Mouse (Mus musculus): Measurements from ENCODE around the gene Acadl. TPM values are rescaled to one million over a fixed set of nuclear protein-coding genes. Genes with fewer than 3 reads are reported as not detected.

Gene Acadl
- polyA plus RNA-seq, 1 experiment from 2014 or later, result 161 TPM

GRCm38 (mm10) chr1:66880217-66880616 is 17.1 kb upstream of the Acadl start:
- Histone ChIP-seq H3K27me3 (ENCODE audit: insufficient read depth, low read length) (no peaks in the 10 kb centered on the region), H3K27ac (ENCODE audit: low read length) (no peak overlapping the region), H3K9ac (replicated peaks; ENCODE audit: low read length) (no peak overlapping the region), H3K9me3 (ENCODE audit: low read length) (no peaks in the 10 kb centered on the region), H3K36me3 (ENCODE audit: insufficient read depth, low read length) (no peaks in the 10 kb centered on the region), H3K4me3 (ENCODE audit: low read length) (no peak overlapping the region), H3K4me1 (ENCODE audit: insufficient read depth, low read length) (no peaks in the 10 kb centered on the region), H3K4me2 (replicated peaks; ENCODE audit: low read depth, low read length) (no peak overlapping the region)
- 51% methylated on average over 2 of the region's 2 CpGs for WGBS
- ATAC-seq (ENCODE audit: low FRiP score, low TSS enrichment), result no peak

- H3K27ac ChIP-seq (ENCODE audit: low read length), result no peak overlapping the region
- H3K4me1 ChIP-seq (ENCODE audit: insufficient read depth, low read length), result no peaks in the 10 kb centered on the region
- no peak overlapping the region for H3K4me2 ChIP-seq (replicated peaks; ENCODE audit: low read depth, low read length)
- H3K27me3 ChIP-seq (ENCODE audit: insufficient read depth, low read length), result no peaks in the 10 kb centered on the region
- H3K9ac ChIP-seq (replicated peaks; ENCODE audit: low read length), result no peak overlapping the region
- no peak for ATAC-seq (ENCODE audit: low FRiP score, low TSS enrichment)
- no peaks in the 10 kb centered on the region for H3K36me3 ChIP-seq (ENCODE audit: insufficient read depth, low read length)
- H3K9me3 ChIP-seq (ENCODE audit: low read length), result no peaks in the 10 kb centered on the region
- no peak overlapping the region for H3K4me3 ChIP-seq (ENCODE audit: low read length)
- 92% methylated on average over 6 of the region's 6 CpGs for WGBS
These were observed 11.7 kb upstream of the Acadl start for GRCm38 (mm10) chr1:66874740-66875139.

GRCm38 (mm10) chr1:66871591-66871990 is 8.5 kb upstream of the Acadl start:
- H3K36me3 ChIP-seq (ENCODE audit: insufficient read depth, low read length), result no peaks in the 10 kb centered on the region
- H3K27me3 ChIP-seq (ENCODE audit: insufficient read depth, low read length), result no peaks in the 10 kb centered on the region
- H3K9ac ChIP-seq (replicated peaks; ENCODE audit: low read length), result no peak overlapping the region
- no peaks in the 10 kb centered on the region for H3K4me1 ChIP-seq (ENCODE audit: insufficient read depth, low read length)
- no peak overlapping the region for H3K4me2 ChIP-seq (replicated peaks; ENCODE audit: low read depth, low read length)
- no peaks in the 10 kb centered on the region for H3K9me3 ChIP-seq (ENCODE audit: low read length)
- ATAC-seq (ENCODE audit: low FRiP score, low TSS enrichment), result no peak
- 79% methylated on average over 7 of the region's 7 CpGs for WGBS
- no peak overlapping the region for H3K27ac ChIP-seq (ENCODE audit: low read length)
- no peak overlapping the region for H3K4me3 ChIP-seq (ENCODE audit: low read length)

GRCm38 (mm10) chr1:66865633-66866032 is 2.6 kb upstream of the Acadl start:
- WGBS, result 81% methylated on average over 4 of the region's 4 CpGs
- H3K27me3 ChIP-seq (ENCODE audit: insufficient read depth, low read length), result no peaks in the 10 kb centered on the region
- ATAC-seq (ENCODE audit: low FRiP score, low TSS enrichment), result no peak
- H3K27ac ChIP-seq (ENCODE audit: low read length), result no peak overlapping the region
- H3K9me3 ChIP-seq (ENCODE audit: low read length), result no peaks in the 10 kb centered on the region
- no peak overlapping the region for H3K4me3 ChIP-seq (ENCODE audit: low read length)
- peaks cover 8% of the 10 kb centered on the region for H3K4me1 ChIP-seq (ENCODE audit: insufficient read depth, low read length)
- no peaks in the 10 kb centered on the region for H3K36me3 ChIP-seq (ENCODE audit: insufficient read depth, low read length)
- no peak overlapping the region for H3K4me2 ChIP-seq (replicated peaks; ENCODE audit: low read depth, low read length)
- H3K9ac ChIP-seq (replicated peaks; ENCODE audit: low read length), result no peak overlapping the region

- Histone ChIP-seq H3K4me2 (replicated peaks; ENCODE audit: low read depth, low read length) (peak overlapping the region; percentile 52), H3K9ac (replicated peaks; ENCODE audit: low read length) (no peak overlapping the region), H3K36me3 (ENCODE audit: insufficient read depth, low read length) (peaks cover 8% of the 10 kb centered on the region; the same call in 1 of the 2 replicates), H3K27me3 (ENCODE audit: insufficient read depth, low read length) (no peaks in the 10 kb centered on the region), H3K4me1 (ENCODE audit: insufficient read depth, low read length) (peaks cover 8% of the 10 kb centered on the region), H3K9me3 (ENCODE audit: low read length) (0 out of 2 replicates have a peak, but pooled peaks cover 6% of the 10 kb centered on the region), H3K4me3 (ENCODE audit: low read length) (peak overlapping the region; percentile 86), H3K27ac (ENCODE audit: low read length) (peak overlapping the region; percentile 26; the same call in 1 of the 2 replicates)
- ATAC-seq (ENCODE audit: low FRiP score, low TSS enrichment), result no peak
- 8% methylated on average over 9 of the region's 9 CpGs for WGBS
These were observed 841 bp upstream of the Acadl start for GRCm38 (mm10) chr1:66863741-66864495.

- WGBS, result 16% methylated on average over 14 of the region's 14 CpGs
- Histone ChIP-seq H3K4me3 (ENCODE audit: low read length) (peak overlapping the region; percentile 86), H3K9me3 (ENCODE audit: low read length) (peaks cover 9% of the 10 kb centered on the region; the same call in 1 of the 2 replicates), H3K27ac (ENCODE audit: low read length) (peak overlapping the region; percentile 37; the same call in 1 of the 2 replicates), H3K36me3 (ENCODE audit: insufficient read depth, low read length) (peaks cover 23% of the 10 kb centered on the region), H3K9ac (replicated peaks; ENCODE audit: low read length) (peak overlapping the region; percentile 90), H3K4me2 (replicated peaks; ENCODE audit: low read depth, low read length) (peak overlapping the region; percentile 52), H3K27me3 (ENCODE audit: insufficient read depth, low read length) (no peaks in the 10 kb centered on the region), H3K4me1 (ENCODE audit: insufficient read depth, low read length) (peaks cover 8% of the 10 kb centered on the region)
- no peak for ATAC-seq (ENCODE audit: low FRiP score, low TSS enrichment)
These were observed 1.1 kb downstream of the Acadl start for GRCm38 (mm10) chr1:66861764-66862672.

GRCm38 (mm10) chr1:66847506-66847905 is 15.6 kb downstream of the Acadl start:
- H3K9ac ChIP-seq (replicated peaks; ENCODE audit: low read length), result no peak overlapping the region
- H3K36me3 ChIP-seq (ENCODE audit: insufficient read depth, low read length), result peaks cover 63% of the 10 kb centered on the region
- ATAC-seq (ENCODE audit: low FRiP score, low TSS enrichment), result no peak

GRCm38 (mm10) chr1:66845690-66846318 is 17.3 kb downstream of the Acadl start:
- 83% methylated on average over 5 of the region's 5 CpGs for WGBS
- Histone ChIP-seq H3K4me2 (replicated peaks; ENCODE audit: low read depth, low read length) (no peak overlapping the region), H3K9ac (replicated peaks; ENCODE audit: low read length) (no peak overlapping the region), H3K36me3 (ENCODE audit: insufficient read depth, low read length) (peaks cover 62% of the 10 kb centered on the region), H3K27me3 (ENCODE audit: insufficient read depth, low read length) (no peaks in the 10 kb centered on the region), H3K27ac (ENCODE audit: low read length) (no peak overlapping the region), H3K4me1 (ENCODE audit: insufficient read depth, low read length) (no peaks in the 10 kb centered on the region), H3K9me3 (ENCODE audit: low read length) (peaks cover 9% of the 10 kb centered on the region), H3K4me3 (ENCODE audit: low read length) (no peak overlapping the region)
- ATAC-seq (ENCODE audit: low FRiP score, low TSS enrichment), result no peak

More at GRCm38 (mm10) chr1:66847506-66847905, 15.6 kb downstream of the Acadl start:
- Histone ChIP-seq H3K4me3 (ENCODE audit: low read length) (no peak overlapping the region), H3K27ac (ENCODE audit: low read length) (no peak overlapping the region), H3K9me3 (ENCODE audit: low read length) (peaks cover 9% of the 10 kb centered on the region), H3K4me2 (replicated peaks; ENCODE audit: low read depth, low read length) (no peak overlapping the region), H3K4me1 (ENCODE audit: insufficient read depth, low read length) (no peaks in the 10 kb centered on the region), H3K27me3 (ENCODE audit: insufficient read depth, low read length) (no peaks in the 10 kb centered on the region)
- WGBS, result 91% methylated on average over 4 of the region's 4 CpGs

GRCm38 (mm10) chr1:66841938-66842337 is 21.1 kb downstream of the Acadl start:
- Histone ChIP-seq H3K4me2 (replicated peaks; ENCODE audit: low read depth, low read length) (no peak overlapping the region), H3K36me3 (ENCODE audit: insufficient read depth, low read length) (peaks cover 32% of the 10 kb centered on the region), H3K4me3 (ENCODE audit: low read length) (no peak overlapping the region), H3K9me3 (ENCODE audit: low read length) (no peaks in the 10 kb centered on the region), H3K27ac (ENCODE audit: low read length) (no peak overlapping the region), H3K9ac (replicated peaks; ENCODE audit: low read length) (no peak overlapping the region), H3K4me1 (ENCODE audit: insufficient read depth, low read length) (peaks cover 11% of the 10 kb centered on the region), H3K27me3 (ENCODE audit: insufficient read depth, low read length) (no peaks in the 10 kb centered on the region)
- 74% methylated on average over 10 of the region's 10 CpGs for WGBS
- ATAC-seq (ENCODE audit: low FRiP score, low TSS enrichment), result no peak
